Mouse (Mus musculus) heart, postnatal 25 days (tissue): Measurements from ENCODE around the gene Mpdz. TPM values are rescaled to one million over a fixed set of nuclear protein-coding genes. Genes with fewer than 3 reads are reported as not detected.
A peak's percentile ranks its signal among the peaks of the same experiment; 100 is the strongest.

ENCODE experiments used
- DNase-seq: peaks from one replicate; pipeline ENCODE4 v3.0.0; 2022; ENCODE audit warnings: low spot score
- intact Hi-C: fragments of 180-260 bp; cut with DNase I; formaldehyde crosslinking; loops from one replicate; pipeline ENCODE4 v1.15.1; 2025
- total RNA-seq, 2 experiments: library from RNA; stranded (reverse); gene quantifications; 2 replicates each; pipeline ENCODE4 v1.2.3; 2021

Mpdz gene
- total RNA-seq = 10 to 100 TPM; 49.3 to 55.9 TPM

DNA sequence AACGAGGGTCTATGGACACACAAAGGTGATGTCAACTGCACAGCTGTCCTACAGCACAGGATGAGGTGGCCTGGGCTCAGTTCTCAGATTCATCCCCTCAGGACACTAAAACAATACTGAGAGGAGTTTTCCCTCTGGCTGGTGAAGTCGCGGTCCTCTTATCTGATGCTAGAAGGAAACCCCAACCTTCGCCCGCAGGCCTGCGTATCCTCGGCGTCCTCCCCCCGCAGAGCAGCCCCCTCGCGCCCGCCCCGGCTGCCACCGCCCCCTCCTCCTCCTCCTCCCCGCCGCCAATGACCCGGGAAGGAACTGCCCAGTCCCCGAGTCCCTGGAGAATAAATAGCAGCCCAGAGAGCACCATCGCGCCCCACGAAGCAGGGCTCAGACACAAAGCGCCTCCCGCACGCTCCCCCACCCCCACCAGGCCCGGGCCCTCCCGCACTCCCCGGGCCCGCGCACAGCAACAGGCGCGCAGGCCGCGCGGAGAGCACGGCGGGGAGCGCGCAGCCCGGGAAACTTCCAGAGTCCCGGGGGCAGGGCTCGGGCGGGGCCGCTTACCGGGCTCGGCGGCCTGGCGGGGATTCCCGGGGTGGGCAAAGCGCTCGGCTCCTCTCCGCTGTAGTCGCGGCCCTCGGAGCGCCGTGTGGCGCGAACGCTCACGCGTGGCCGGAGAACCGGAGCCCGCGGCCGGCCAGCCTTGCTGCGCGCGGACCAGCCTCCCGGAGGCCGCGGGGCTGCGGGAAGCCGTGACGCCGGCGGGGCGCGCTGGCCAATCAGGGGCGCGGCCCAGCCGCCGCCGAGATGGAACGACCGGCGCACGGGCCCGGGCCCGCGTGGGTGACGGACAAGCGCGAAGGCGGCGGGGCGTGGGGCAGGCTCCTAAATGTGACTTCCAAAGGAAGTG, at the start of gene Mpdz:
Gene Mpdz, minus strand, starts transcription at position 738 of the 904 bp plus-strand sequence.
- DNase-seq = peak; percentile 54
- intact Hi-C loops = no loop called here

DNA sequence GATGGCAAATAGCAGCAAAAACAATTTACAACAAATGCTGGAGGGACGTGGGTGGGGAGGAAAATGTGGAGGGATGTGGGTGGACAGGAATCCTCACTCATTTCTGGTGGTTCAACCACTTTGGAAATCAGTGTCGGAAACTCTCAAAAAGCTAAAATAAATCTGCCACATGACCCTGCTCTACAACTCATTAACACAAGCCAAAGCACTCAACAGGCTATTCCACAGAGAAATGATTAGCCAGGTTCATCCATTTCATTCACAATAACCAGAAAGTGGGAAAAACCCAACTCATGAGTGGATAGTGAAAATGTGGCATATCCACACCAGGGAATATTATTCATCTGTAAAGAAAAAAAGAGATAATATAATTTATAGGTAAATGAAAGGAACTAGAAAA, 47.9 kb upstream of the Mpdz start:
- intact Hi-C loops = loop anchor here (10.0 kb wide), 1 partner anchor 1444 kb away; no protein-coding TSS in a partner anchor

DNA sequence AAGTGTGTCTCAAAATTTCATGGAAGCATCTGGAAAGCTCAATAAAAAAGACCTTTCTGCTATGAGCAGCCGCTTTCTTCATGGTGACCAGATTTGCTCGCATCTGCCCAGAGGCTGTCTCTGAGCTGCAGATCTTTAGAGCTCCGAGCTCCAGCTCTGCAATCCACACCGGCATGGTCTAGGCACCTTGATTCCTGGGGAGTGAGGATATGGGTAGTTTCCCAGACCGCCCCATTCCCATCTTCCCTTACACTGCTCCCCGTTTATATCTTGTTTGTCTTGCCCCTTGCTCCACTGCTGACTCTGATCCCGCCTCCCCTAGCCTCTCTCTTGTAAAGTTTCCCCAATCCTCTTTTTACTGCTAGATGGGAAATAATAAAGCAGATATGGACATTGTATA, 42.0 kb upstream of the Mpdz start:
- intact Hi-C loops = no loop called here
- DNase-seq = no peak

More for the DNA sequence above, 47.9 kb upstream of the Mpdz start:
- no peak for DNase-seq

DNA sequence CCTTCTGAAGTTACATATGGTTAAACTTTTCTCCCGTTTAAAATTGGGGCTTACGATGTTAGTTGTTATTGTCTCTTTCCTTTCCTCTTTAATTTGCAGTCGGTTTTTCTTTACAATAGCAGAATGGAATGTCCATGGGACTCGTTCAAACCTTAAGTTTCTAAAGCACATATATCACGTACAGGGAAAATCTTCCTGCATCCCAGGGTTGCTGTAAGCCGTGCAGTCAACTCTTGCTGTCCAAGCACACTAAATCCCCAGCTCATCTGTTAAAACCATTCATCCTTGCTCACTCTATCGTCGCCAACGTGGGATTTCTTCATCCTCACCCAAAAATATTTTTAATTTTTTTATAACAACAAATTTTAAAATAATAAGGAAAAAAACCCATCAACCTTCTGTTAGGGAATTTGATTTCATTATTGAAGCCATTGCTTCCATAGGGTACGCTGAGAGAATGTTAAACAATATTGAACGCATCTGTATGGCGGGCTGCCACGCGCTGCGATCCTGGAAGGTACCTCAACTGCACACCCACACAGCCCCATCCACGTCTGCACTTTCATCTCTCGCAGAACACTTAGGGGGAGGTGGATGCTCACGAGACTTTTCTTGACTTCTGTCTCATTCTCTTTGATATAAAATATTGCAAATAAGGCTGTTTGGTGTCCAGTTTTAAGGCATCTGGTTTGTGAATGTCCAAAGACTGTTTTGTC, 41.4 kb upstream of the Mpdz start:
- DNase-seq = no peak
- intact Hi-C loops = no loop called here

DNA sequence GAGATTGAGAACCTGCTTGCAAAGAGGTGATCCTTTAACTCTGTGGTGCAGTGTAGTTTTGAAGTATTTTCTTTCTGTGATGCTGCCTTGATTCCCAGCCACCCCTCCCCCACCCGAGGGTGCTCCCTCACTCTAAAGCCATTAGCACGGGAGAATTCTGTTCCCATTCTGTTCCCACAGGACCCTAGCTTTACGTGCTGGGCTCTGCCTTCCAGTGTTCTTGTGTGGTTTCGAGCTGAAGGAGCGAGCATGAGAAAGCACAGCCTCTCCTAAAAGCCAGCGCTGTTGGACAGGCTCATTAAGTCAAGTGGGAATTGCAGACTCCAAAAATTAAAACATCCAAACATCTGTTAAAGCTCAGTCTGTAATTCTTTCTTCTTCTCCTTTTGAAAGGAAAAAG, 40.5 kb upstream of the Mpdz start:
- intact Hi-C loops = no loop called here
- DNase-seq = peak; percentile 3

DNA sequence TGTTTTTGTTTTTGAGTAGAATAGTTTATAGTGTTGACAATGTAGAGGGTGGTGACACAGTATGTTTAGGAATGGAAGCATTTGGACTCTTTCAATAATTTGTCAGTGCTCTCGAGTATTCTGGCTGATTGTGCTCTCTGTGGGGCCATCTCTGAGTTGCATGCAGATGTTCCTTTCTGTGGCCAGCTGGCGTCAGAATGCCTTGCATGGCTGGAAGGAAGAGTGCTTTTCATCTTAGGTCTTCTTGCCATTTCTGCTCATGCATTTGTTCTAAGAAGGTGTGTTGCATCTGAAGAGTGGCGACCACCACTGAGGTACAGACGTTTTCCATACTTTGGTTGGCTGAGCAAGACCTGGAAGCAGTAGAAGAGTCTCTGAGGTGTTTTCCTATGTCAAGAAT, 24.2 kb upstream of the Mpdz start:
- DNase-seq = no peak
- intact Hi-C loops = no loop called here

DNA sequence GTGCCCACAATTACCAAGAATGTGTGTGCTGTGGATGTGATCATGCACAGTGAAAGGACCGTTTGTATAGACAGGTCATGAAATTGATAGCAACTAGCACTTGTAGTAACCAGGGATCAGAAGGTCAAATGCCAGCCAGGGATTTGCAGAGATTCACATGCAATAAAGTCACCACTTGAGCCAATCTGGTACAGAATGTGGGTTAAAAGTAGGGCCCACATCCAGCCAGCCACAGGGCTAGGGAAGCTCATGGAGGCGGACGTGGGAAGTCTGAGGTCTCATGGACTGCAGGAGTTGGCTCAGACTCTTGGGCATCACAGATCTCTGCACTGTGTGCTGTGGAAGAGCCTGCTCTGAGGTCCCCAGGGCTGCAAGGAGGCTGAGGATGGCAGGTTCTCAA, 22.6 kb upstream of the Mpdz start:
- DNase-seq = no peak
- intact Hi-C loops = no loop called here

DNA sequence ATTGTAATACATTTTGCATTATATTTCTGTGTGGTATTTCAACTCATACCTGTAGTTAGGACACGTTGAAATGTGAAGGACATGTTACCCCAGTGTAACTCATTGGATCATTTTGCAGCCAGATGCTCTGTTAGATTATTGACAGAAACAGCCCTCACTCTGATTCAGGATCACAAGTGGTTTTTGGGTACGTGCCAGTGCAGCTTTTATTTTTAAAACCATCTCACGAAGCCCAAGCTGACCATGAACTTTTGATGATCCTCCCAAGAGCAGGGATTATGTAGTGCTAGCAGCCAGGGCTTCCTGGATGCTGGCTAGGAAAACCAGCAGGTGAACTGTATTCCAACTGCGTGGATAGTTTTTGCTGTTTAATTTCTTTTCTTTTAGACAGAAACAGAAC, 19.6 kb upstream of the Mpdz start:
- intact Hi-C loops = no loop called here
- DNase-seq = no peak

DNA sequence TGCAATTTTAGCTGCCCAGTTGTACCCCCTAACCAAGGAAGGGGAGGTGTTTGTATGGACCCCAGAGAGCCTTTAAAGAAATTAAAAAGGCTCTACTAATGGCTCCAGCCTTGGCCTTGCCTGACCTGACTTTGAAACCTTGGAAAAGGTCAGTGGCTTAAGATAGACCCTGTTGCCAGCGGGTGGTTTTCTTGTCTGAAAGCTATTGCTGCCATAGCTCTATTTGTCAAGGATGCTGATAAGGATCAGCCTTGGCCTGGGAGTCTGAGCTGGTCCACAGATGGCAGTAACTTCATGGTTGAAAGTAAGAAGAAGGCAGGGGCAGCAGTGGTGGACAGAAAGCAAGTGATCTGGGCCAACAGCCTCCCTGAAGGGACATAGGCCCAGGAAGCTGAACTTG, 16.3 kb upstream of the Mpdz start:
- DNase-seq = no peak
- intact Hi-C loops = no loop called here

DNA sequence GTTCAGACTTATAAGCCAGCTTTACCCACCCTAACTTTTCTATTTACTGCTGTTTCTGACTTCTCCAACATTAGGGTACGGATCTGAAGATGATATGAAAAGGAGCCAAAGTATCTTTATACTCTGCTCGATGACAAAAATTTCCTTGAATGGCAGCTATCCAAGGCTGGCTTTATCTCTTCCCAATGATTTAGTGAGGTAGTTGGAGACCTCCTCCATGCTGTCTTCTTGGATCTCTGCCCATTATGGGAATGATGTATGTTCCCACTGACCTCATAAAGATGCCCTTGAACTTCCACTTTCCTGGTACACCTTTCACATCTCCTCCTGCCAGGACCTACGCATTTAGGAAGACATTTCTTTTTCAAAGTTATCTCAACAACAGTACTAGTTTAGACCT, 11.2 kb upstream of the Mpdz start:
- intact Hi-C loops = no loop called here

DNA sequence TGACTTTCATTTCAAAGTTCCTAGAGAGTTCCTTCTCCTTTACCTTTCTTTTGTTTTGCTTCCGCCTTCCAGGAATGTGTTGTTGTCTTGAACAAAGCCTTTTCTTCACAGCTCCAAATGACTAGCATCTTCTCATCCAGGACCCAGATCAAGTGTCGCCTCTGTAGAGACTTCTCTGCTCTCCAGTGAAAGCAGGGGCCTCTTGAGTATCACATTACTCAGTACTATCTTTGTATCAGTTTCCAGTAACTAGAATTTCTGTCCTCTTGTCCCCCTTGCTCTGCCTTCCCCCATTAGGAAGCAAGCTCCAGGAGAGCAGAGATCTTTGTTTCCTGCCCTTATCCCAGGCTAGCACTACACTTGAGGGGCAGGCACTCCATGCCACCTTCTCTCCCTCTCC, 9.6 kb upstream of the Mpdz start:
- intact Hi-C loops = no loop called here
- no peak for DNase-seq

More for the DNA sequence above, 11.2 kb upstream of the Mpdz start:
- DNase-seq = no peak

DNA sequence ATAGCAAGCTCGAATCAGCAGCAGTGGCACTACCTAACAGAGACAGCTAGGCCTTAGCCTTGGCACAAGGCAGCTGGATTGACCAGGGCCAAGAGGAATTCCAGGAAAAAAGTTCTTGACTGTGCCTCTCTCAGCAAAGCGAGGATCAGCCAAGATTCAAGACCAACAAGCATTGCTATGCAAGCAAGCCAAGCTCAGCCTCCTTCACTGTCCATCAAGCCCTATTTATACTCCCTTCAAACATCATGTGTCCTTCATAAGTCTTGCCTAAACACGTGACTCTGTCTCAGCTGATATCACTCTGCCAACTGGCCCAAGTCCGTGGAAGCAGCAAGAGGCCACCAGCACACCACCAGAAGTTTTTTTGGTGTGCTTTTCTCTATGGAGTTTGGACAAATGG, 6.8 kb upstream of the Mpdz start:
- intact Hi-C loops = no loop called here
- no peak for DNase-seq

DNA sequence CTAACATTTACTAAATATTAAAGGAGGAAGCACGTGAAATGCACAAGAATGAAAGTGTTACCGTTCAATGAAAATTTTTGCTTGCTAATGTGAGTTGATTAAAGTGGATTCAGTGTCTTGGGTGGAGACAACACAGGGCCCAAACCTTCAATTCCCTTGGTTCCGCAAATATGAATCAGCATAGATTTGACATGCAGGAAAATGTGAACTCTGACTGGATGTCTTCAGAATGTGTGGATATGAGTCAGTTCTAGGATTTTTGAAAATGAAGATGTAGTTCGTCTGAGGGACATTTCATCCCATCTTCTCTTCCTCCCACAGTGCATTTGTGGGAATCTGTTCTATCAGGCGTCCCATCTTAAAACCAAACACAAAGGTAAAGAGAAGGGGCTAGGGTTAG, 951 bp upstream of the Mpdz start:
- no peak for DNase-seq
- intact Hi-C loops = no loop called here

DNA sequence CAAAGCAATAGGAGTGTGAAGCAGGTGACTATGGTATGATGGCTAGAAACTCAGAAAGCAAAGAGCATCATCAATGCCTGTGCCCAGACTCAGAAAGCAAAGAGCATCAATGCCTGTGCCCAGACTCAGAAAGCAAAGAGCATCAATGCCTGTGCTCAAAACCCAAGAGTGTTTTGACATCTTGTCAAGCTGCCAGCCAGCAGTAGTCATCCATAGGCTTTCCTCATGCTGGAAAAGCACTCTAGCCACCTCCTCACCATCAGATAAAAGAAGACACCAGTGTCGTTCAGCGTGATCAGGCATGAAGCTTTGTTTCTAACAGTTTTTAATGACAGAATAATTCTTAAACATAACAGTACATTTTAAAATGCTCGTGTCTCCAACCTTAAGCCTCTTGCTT, 8.7 kb downstream of the Mpdz start:
- intact Hi-C loops = no loop called here
- no peak for DNase-seq

DNA sequence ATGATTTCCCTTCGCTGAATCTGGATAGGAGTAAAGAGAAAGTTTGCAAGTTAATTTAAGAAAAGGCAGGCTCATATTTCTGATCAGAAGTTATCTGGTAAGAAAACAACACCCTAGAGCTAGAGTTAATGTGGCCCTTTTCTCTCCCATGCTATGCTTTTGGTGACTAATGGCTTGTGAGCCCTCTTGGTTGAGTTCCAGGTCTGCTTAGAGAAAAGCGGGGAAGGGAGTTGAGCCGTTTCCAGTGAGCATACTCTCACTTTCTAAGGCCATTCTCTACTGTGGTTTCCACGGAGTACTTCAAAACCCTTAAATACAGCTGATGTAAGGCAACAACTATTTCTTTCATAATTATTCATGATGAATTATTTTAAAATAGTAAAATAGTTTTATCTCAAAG, 11.8 kb downstream of the Mpdz start:
- intact Hi-C loops = no loop called here

DNA sequence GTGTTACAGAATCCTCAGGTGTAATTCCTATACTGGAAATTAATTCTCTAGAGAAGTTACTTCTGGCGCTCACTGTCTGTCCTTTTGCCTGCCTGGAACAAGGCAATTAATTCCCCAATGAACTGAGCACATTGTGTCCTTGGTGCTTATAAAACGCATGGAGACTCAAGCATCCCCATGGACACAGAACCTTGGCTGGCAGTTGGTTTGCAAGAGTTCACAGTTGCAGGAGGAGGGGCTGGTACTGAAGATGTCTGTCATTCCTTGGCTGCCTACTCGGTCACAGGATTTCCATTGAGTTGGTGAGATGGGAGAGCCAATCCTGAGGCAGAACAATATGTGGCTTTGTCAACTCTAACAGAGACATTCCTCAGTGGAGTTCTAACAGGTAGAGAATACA, 12.5 kb downstream of the Mpdz start:
- DNase-seq = no peak
- intact Hi-C loops = no loop called here

More for the DNA sequence above, 11.8 kb downstream of the Mpdz start:
- DNase-seq = no peak

DNA sequence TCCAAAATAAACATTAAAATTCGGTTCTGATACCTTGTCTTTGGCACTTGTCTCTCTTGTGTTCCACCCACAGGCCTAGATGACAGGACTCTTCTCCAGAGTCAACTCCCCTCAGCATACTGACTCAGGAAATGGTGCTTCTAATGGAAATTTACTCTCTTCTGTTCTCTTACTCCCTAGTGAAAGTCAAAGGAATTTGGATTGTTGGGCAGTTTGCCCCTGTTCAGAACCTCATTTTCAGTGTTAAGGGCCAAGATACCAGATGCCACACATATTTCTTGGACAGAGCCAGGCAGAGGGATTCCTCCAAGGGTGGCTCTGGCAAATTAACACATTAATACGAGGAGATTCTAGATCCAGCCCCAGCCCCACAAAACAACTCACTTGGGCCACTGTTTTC, 12.9 kb downstream of the Mpdz start:
- intact Hi-C loops = no loop called here
- DNase-seq = peak; percentile 7

DNA sequence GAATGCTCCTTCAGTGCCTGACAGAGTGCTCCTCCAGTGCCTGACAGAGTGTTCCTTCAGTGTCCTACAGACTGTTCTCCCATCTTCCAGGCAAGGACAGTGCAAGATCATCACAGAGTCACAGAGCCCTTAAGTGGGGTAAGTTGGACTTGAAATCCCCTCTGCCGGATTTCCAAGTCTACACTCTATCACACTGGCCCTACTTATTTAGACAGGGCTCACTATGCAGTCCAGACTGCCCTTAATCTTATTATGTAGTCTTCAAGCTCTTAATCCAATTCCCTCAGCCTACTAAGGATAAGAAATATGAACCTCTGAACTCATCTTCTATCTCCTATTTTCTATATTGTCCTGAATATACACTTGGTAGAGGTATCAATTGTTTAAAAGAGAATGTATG, 19.1 kb downstream of the Mpdz start:
- DNase-seq = no peak
- intact Hi-C loops = no loop called here

DNA sequence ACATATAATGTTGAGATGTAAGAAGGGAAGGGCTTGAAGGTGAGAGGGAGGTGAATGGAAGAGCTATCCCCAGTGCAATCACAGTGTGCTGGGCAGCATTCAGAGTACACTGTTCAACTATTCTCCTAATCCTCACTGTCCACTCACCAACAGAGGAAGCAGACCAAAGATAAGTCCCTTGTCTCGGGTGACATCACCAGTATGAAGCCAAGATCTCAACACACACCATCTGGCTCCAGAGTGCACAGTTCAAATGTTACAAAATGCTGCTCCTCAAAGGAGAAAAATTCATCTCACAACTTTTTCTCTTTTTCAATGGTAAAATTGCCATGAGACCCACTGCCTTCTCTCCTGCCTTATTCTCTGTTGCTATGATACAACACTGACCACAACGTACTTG, 21.0 kb downstream of the Mpdz start:
- intact Hi-C loops = no loop called here
- DNase-seq = no peak

DNA sequence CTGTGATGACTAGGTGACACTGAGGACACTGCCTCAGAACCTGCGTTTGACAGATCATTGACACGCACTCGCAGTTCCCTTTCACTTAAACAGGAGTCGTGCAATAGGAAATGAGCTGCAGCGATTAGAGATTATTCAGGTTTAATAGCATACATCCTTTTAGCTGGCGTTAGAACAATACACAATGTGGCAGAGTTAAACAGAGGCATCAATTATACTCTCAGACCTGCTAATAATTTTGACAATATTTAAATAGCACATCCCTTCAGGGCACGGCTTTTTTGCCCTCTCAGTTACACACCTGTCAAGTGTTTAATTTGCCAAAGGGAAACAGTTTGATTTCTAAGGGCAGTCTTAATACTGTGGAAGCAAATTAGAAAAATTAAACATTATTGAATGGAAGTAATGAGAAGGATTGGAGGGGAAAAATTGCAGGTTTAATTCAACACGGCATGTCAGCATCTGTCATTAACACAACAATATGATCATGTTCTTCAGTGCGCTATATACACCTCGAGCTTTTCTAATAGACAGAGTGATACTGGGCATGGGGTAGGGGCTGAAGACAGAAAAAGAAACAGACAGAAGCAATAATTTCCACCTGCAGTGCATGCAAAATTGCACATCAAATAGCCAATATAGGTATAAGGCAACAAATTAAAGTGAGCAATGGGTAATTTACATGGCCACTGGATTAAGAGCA, 27.1 kb downstream of the Mpdz start:
- no peak for DNase-seq
- intact Hi-C loops = no loop called here
